Mouse (Mus musculus): ENCODE data around the gene Zfp637. TPM values are rescaled to one million over a fixed set of nuclear protein-coding genes. Genes with fewer than 3 reads are reported as not detected.

Zfp637 gene
- total RNA-seq (2023): 1 to 10 TPM; 5.0 to 9.4 TPM

DNA sequence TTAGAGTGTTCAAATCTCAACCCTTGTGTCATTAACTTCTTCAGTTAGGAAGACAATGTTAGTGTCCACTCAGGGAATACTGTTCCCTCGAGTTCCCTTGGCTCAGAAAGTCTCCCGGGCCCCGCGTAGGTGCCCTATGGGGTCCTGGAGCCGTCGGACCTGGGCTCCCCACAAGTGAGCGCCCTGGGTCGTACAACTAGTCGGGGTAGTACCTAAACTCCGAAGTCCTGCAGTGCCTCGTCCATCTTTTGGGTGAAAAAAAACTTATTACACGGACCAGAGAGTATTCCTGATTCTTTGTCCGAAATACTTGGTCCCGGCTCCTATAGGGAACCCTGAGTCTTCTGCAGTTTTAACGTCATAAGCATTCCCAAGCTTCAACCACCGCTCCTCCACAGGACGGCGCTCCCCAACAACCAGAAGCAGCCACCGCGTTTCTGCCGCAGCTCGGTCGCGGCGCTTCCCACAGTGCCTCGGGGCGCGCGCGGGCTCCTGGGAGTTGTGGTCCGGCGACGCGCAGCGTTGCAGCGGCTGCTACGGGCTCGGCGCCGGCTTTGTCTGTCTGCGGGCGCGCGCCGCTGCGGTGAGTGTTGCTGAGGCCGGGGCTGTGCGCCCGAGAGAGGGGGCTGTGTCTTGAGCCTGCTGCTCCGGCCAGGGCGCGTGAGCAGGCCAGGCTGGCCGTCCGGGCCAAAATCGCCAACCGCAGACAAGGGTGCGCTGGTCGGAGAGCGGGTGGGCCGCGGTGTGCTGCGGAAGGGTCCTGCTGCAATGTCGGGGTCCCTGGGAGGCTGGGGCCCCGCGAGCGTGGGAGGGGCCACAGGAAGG, at the start of gene Zfp637:
Gene Zfp637, plus strand, starts transcription at position 495 of the 825 bp plus-strand sequence.

DNA sequence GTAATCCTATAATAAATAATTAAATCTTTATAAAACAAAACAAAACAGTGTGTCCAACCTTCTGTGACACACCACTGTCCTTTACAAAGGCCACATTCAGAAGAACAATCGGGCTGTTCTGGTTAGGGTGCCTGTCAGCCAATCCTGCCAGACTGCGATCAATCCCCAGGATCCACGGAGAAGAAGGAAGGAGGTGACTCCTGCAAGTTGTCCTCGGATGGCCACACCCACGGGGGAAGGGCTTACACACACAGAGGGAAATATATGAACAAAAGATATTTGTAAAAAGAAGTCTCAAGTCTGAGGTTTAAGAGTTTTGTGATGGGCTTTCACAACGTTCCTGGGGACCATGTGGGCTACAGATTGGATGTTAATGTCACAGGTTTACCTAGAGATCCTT, 20.9 kb downstream of the Zfp637 start, which contains the start of gene Zfp239:
Gene Zfp239, plus strand, starts transcription at position 253 of the 400 bp plus-strand sequence.

Other genes with a start within 250 kb of the Zfp637 start
- under 1 TPM; 0.27 to 0.55 TPM for gene Zfp239, start 20.9 kb downstream of the Zfp637 start, total RNA-seq (2023)
- gene Hnrnpf, start 59.1 kb downstream of the Zfp637 start, total RNA-seq (2023): 100 to 1,000 TPM; 515 to 584 TPM
- not detected for gene Fxyd4, start 96.5 kb downstream of the Zfp637 start, total RNA-seq (2023)
- gene Rasgef1a, start 170.3 kb downstream of the Zfp637 start, total RNA-seq (2023): 1 to 10 TPM in 1 of 2 experiments, under 1 TPM in 1; 0.60 to 1.1 TPM